Mouse (Mus musculus): ENCODE results near the gene Hist1h3f. TPM values are rescaled to one million over a fixed set of nuclear protein-coding genes. Genes with fewer than 3 reads are reported as not detected.
A peak's percentile ranks its signal among the peaks of the same experiment; 100 is the strongest.
"Not testable (repeated sequence)": the region's sequence is repeated elsewhere in the genome, so short reads cannot be mapped to it uniquely, and the experiment has no call there.

Hist1h3f gene
- polyA plus RNA-seq, 1 experiment from 2014 or later, result not detected

DNA sequence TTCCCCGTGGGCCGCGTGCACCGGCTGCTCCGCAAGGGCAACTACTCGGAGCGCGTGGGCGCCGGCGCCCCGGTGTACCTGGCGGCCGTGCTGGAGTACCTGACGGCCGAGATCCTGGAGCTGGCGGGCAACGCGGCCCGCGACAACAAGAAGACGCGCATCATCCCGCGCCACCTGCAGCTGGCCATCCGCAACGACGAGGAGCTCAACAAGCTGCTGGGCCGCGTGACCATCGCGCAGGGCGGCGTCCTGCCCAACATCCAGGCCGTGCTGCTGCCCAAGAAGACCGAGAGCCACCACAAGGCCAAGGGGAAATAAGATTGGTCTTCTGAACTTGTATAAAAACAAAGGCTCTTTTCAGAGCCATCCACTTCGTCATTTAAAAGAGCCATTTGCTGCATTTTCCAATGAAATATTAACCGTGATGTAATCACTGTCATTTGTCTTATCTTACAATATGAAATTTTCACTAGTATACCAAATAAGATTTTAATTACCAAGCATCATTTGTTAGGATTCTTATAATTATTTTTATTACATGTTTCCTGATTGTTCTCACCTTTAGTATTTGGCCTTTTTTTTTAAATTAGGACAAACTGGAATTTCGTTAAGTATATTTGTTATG, 30.8 kb downstream of the Hist1h3f start:
- H3K36me3 ChIP-seq (ENCODE audit: inconsistent target), result not testable (repeated sequence)
- WGBS (ENCODE audit: missing documents), result 5% methylated on average over 2 of the region's 39 CpGs
- peak overlapping the region; percentile 67 for H3K27ac ChIP-seq
- peak overlapping the region; percentile 13; the same call in 1 of the 2 replicates for H3K4me3 ChIP-seq (ENCODE audit: inconsistent target)
- peaks cover 18% of the 10 kb centered on the region; the same call in 1 of the 2 replicates for H3K79me2 ChIP-seq (ENCODE audit: inconsistent target)

DNA sequence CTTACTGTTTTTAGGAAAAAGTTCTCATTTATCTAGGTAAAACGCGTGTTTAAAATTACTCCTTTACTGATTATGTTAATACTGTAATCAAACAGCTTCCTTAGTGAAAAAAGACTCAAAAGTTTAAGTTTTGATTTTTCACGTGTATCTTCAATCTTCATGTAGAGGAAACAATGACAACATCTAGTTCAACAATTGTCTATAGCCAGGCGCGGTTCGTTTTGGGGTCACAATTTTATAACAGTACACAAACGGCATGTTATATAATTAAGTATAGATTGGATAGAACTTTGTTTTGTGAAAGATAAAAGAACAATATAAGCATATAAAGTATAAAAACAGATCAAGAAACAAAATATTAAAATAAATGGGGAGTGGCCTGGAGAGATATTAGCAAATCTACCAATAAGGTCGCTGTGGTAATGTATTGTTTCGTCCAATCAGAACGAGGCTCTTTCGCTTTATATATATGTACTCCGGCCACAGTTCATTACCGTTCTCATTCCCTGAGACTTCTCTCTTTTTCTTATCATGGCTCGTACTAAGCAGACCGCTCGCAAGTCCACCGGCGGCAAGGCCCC, 31.5 kb downstream of the Hist1h3f start, which contains the start of gene Hist1h3d:
Gene Hist1h3d, plus strand, starts transcription at position 493 of the 581 bp plus-strand sequence.
- Histone ChIP-seq H3K27ac (peak within 1 kb of the TSS; percentile 67), H3K79me2 (ENCODE audit: inconsistent target) (peaks cover 18% of the 10 kb centered on the region; the same call in 1 of the 2 replicates), H3K36me3 (ENCODE audit: inconsistent target) (no peaks in the 10 kb centered on the region), H3K4me3 (ENCODE audit: inconsistent target) (peak within 1 kb of the TSS; percentile 29)
- 2% methylated on average over 13 of the region's 18 CpGs for WGBS (ENCODE audit: missing documents)

GRCm38 (mm10) chr13:23575864-23576313, 32.0 kb downstream of the Hist1h3f start:
- Histone ChIP-seq H3K4me3 (ENCODE audit: inconsistent target) (peak overlapping the region; percentile 29), H3K27ac (peak overlapping the region; percentile 54), H3K79me2 (ENCODE audit: inconsistent target) (peaks cover 18% of the 10 kb centered on the region; the same call in 1 of the 2 replicates)
- H3K36me3 ChIP-seq (ENCODE audit: inconsistent target), result not testable (repeated sequence)
- WGBS (ENCODE audit: missing documents), result 4% methylated on average over 8 of the region's 40 CpGs

DNA sequence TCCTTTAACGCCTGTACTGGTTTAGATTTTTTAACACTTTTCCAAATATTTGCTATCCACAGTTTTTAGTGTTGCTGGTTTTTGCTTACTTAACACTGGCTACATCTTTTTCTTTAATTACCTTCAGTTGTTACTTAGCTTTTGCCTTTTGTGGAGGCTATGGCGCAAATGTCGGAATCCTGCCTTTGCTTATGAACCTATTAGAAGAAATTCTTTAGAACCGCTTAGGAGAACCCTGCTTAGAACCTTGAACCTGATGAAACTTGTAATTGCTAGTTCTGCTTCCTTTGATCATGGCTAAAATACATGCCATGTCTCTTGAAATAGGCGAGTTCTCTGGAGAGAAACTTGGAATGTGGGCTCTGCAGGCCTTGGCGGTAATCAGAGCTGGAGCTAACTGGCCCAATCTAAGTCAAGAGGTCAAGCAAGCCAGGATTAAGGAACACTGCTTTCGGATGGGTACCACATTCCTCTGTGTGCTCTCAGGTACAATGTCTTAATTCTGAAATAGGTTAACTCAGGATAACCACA, 32.6 kb downstream of the Hist1h3f start:
- Histone ChIP-seq H3K79me2 (ENCODE audit: inconsistent target) (peaks cover 18% of the 10 kb centered on the region; the same call in 1 of the 2 replicates), H3K4me3 (ENCODE audit: inconsistent target) (peak overlapping the region; percentile 29), H3K27ac (peak overlapping the region; percentile 54), H3K36me3 (ENCODE audit: inconsistent target) (no peaks in the 10 kb centered on the region)
- 52% methylated on average over 7 of the region's 7 CpGs for WGBS (ENCODE audit: missing documents)

DNA sequence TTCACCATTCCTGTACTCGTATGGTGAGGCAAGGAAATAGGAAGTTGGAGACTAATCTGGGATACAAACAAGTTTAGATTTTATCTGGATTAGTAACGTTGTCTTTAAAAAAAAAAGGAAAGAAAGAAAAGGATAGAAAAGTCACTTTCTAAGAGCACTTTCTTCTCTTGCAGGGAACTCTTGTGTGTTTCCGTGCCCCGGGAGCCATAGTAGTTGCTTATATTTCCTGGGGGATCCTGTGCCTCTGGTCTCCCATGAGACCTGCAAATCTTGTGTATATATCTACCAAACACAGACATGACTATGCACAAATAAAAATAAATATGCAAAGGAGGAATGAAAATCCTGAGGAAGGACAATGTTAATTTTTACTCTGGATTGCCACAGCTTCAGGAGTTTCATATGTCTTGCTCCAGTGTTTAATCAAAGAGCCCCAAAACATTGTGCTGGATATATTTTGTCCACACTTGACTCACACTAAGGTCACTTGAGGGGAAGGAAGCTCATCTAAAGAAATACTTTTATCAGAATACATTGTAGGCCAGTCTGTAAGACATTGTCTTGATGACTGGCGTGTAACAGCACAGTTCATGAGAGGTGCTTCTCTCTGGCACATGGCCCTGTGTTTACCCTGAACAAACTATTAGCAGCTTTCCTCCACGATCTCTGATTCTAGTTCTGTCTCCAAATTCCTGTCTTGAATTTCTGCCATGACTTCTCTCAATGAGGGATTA, 33.2 kb downstream of the Hist1h3f start:
- no peaks in the 10 kb centered on the region for H3K36me3 ChIP-seq (ENCODE audit: inconsistent target)
- peaks cover 14% of the 10 kb centered on the region; the same call in 1 of the 2 replicates for H3K79me2 ChIP-seq (ENCODE audit: inconsistent target)
- peak overlapping the region; percentile 54 for H3K27ac ChIP-seq
- 65% methylated on average over 6 of the region's 6 CpGs for WGBS (ENCODE audit: missing documents)
- peak overlapping the region; percentile 29; the same call in 1 of the 2 replicates for H3K4me3 ChIP-seq (ENCODE audit: inconsistent target)

DNA sequence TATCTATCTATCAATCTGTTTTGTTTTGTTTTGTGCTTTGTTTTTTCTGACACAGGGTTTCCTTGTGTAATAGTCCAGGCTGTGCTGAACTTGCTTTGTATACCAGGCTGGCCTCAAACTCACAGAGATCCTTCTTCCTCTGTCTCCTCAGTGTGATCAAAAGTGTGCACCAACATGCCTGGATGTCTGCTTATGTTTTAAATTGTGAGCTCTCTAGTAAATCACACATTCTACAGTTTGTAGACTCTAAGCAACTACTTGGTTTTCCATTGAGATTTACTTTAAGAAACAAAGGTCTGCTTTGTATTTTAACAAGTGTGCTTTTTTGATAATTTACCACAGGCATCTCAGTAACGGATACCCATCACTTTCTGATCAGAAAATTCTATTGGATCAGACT, 34.0 kb downstream of the Hist1h3f start:
- Histone ChIP-seq H3K79me2 (ENCODE audit: inconsistent target) (peaks cover 6% of the 10 kb centered on the region; the same call in 1 of the 2 replicates), H3K36me3 (ENCODE audit: inconsistent target) (no peaks in the 10 kb centered on the region), H3K27ac (no peak overlapping the region), H3K4me3 (ENCODE audit: inconsistent target) (no peak overlapping the region)
- 92% methylated on average over 1 of the region's 1 CpGs for whole genome bisulfite sequencing (ENCODE audit: missing documents)

GRCm38 (mm10) chr13:23581408-23582218, 37.8 kb downstream of the Hist1h3f start, which contains the start of gene Hist1h4d:
Hist1h4d (plus strand) TSS chr13:23581598.
- 0% methylated on average over 40 of the region's 43 CpGs for WGBS (ENCODE audit: missing documents)
- H3K79me2 ChIP-seq (ENCODE audit: inconsistent target), result no peaks in the 10 kb centered on the region
- peak within 1 kb of the TSS; percentile 88 for H3K27ac ChIP-seq
- H3K36me3 ChIP-seq (ENCODE audit: inconsistent target), result no peaks in the 10 kb centered on the region
- peak within 1 kb of the TSS; percentile 32 for H3K4me3 ChIP-seq (ENCODE audit: inconsistent target)

DNA sequence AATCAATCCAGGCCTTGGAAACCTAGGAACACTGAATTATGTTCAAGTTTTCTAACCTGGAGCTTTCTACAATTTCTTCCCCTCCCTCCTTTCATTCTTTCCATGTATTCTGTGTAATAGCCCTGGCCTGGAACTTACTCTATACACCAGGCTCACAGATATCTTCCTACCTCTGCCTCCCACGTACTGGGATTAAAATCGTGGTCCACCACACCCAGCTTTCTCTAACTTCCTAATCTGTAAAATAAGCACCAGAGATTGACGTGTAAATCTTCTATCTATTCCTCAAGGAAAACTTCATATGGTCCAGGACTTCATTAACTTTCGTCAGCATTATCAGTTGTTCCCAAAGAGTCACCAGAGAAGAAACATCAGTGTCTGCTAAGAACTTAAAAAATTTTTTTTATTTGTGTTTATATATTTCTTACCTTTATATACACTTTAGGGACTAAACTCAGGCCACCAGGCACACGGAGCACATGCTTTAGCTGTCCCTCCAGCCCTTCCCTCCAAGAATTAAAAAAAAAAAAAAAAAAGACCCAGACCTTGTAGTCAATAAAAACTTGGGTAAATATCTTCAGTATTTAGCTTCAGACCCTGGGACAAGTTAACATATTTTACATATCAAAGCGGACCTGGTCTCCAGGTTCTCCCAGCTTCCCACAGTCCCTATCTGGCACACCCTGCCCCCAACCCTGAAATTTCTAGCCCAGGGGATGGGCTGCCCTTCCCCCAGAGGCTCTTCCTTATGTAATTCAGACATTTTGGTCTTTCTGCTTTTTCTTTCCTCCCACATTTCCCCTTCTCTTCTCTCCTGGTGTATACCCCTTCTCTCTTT, 38.6 kb downstream of the Hist1h3f start:
- H3K4me3 ChIP-seq (ENCODE audit: inconsistent target), result peak overlapping the region; percentile 32
- 27% methylated on average over 6 of the region's 6 CpGs for WGBS (ENCODE audit: missing documents)
- peak overlapping the region; percentile 88 for H3K27ac ChIP-seq
- H3K36me3 ChIP-seq (ENCODE audit: inconsistent target), result no peaks in the 10 kb centered on the region
- no peaks in the 10 kb centered on the region for H3K79me2 ChIP-seq (ENCODE audit: inconsistent target)

- Histone ChIP-seq H3K4me3 (ENCODE audit: inconsistent target) (no peak overlapping the region), H3K27ac (peak overlapping the region; percentile 88), H3K36me3 (ENCODE audit: inconsistent target) (no peaks in the 10 kb centered on the region), H3K79me2 (ENCODE audit: inconsistent target) (no peaks in the 10 kb centered on the region)
Observed at GRCm38 (mm10) chr13:23583387-23584068, 39.7 kb downstream of the Hist1h3f start.

GRCm38 (mm10) chr13:23584331-23584730, 40.5 kb downstream of the Hist1h3f start:
- no peaks in the 10 kb centered on the region for H3K36me3 ChIP-seq (ENCODE audit: inconsistent target)
- H3K79me2 ChIP-seq (ENCODE audit: inconsistent target), result no peaks in the 10 kb centered on the region
- H3K27ac ChIP-seq, result peak overlapping the region; percentile 88
- peak overlapping the region; percentile 43 for H3K4me3 ChIP-seq (ENCODE audit: inconsistent target)

- under 1% methylated on average over 21 of the region's 21 CpGs for WGBS (ENCODE audit: missing documents)
- H3K4me3 ChIP-seq (ENCODE audit: inconsistent target), result peak overlapping the region; percentile 43
- H3K27ac ChIP-seq, result peak overlapping the region; percentile 88
- no peaks in the 10 kb centered on the region for H3K36me3 ChIP-seq (ENCODE audit: inconsistent target)
- no peaks in the 10 kb centered on the region for H3K79me2 ChIP-seq (ENCODE audit: inconsistent target)
Observed at GRCm38 (mm10) chr13:23585029-23585441, 41.2 kb downstream of the Hist1h3f start.

DNA sequence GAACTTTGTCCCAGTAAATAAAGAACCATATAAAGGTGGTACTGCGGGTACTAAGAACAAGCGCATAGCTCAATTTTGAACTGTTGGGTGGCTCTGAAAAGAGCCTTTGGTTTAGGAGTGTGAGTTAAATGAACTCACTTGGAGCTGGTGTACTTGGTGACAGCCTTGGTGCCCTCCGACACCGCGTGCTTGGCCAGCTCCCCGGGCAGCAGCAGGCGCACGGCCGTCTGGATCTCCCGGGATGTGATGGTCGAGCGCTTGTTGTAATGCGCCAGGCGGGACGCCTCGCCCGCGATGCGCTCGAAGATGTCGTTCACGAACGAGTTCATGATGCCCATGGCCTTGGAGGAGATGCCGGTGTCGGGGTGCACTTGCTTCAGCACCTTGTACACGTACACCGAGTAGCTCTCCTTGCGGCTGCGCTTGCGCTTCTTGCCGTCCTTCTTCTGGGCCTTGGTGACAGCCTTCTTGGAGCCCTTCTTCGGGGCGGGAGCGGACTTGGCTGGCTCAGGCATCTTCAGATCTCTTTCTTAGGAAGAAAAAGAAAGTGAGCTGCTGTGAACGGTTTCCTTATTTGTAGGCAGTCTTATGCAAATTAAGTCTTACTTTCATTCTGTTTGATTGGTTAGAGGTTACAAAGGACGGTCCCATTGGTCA, 41.7 kb downstream of the Hist1h3f start:
- not testable (repeated sequence) for H3K79me2 ChIP-seq (ENCODE audit: inconsistent target); H3K36me3 ChIP-seq (ENCODE audit: inconsistent target)
- Histone ChIP-seq H3K4me3 (ENCODE audit: inconsistent target) (peak overlapping the region; percentile 43), H3K27ac (peak overlapping the region; percentile 88)
- WGBS (ENCODE audit: missing documents), result 0% methylated on average over 7 of the region's 36 CpGs
